Comparison of ENCODE assay signal across 8 mouse cellular contexts in the genomic region with DNA sequence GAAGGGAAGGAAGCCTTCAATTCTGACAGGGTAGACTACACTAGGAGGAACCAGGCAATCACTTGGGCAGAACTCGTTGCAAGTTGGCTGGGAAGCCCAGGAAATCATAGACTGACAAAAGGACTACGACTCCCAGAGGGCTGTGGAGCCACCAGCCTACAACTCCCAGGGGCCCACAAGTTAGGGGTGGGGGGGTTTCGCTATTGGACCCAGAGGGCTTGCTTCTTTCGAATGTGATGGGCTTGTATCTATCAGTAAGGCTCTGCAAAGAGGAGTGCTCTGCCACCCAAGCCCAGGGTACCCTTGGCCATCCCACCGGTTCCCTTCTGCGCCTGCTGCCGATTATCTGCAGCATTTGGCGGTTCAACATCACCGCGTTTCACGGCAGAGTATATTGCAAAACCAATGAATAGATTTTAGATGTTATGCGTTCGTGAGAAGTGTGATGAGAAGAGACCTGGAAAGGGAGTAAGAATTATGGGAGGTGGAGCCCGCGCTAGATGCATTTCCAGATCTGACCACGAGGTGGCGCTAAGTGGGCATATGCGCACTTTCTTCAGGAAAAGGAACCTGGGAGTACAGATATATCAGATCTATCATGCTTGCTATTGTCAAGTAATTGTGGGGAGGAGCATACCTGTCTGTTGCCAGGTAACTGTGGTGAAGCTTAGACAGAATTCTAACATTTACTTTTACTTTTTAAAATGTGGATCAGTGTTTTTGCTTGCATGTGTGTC. TPM values are rescaled to one million over a fixed set of nuclear protein-coding genes. Genes with fewer than 3 reads are reported as not detected.
DNase-seq lines count a peak whose midpoint lies in the region; ATAC-seq lines count a peak whose summit lies in the region.

No protein-coding gene starts in this region.

- peak; percentile 60 for ATAC-seq in inflammation-experienced regulatory T-cells, adult 6 months
- peak; percentile 95 for ATAC-seq in megakaryocyte progenitor cell, adult 5-6 weeks (replicated peaks; ENCODE audit: poor library complexity)

- DNase-seq in adrenal gland, adult 18-20 months (ENCODE audit: low spot score in 2 of 2), result peak; percentile 79 to 86
- peak; percentile 69 for DNase-seq in embryo, embryonic 10 days (ENCODE audit: low spot score)
- peak; percentile 61 for DNase-seq in gastrocnemius, postnatal 14 days
- peak; percentile 37 to 91 for DNase-seq in left cerebral cortex, adult 9 months (ENCODE audit: low spot score in 2 of 2)
- peak; percentile 81 for DNase-seq in right cerebral cortex, postnatal 25 days
- DNase-seq in urinary bladder, postnatal 36 days (ENCODE audit: low spot score in 2 of 2), result peak; percentile 70 to 72

- intact Hi-C loops in gastrocnemius, postnatal 14 days (cut with DNase I; ENCODE audit: low total_unique reads), result loop anchor here (5.0 kb wide), 1 partner anchor 94 kb away; no protein-coding TSS in a partner anchor

RNA-seq across cellular contexts. Expression of a gene that starts 30.1 kb away (rescaled TPM):
- 10 to 100 TPM; 20.1 to 20.9 TPM for total RNA-seq in adrenal gland, adult 18-20 months (2021)
- 1 to 10 TPM; 9.4 to 9.7 TPM for total RNA-seq in gastrocnemius, postnatal 14 days (2021)
- polyA plus RNA-seq in inflammation-experienced regulatory T-cells, adult 6 months (2017; shearing (Covaris generic)), result 10 to 100 TPM; 14.9 to 19.1 (median 18.7) TPM
- 26.5 and 26.8 TPM in 2 replicates for total RNA-seq in megakaryocyte progenitor cell, adult 5-6 weeks (2015)
- 19.4 and 19.7 TPM in 2 replicates for total RNA-seq in megakaryocyte progenitor cell, adult 5-6 weeks (2017)

Comparison
In these comparisons a context has a peak if more than half of its experiments do, and no peak if none do; other contexts are left out.
1. Peak in every context shown above with its lines: DNase-seq and ATAC-seq.